Mouse (Mus musculus) T-helper 1 cell (primary cell): ENCODE measurements at regions not wholly inside any gene's neighbourhood (a gene's known extent, or its start where the extent isn't known, plus 50 kb on each side); places are given as distances from the start of the nearest gene placed in this dataset.

Experiments used
- in situ Hi-C: fragments of 300-600 bp; cut with MboI, MseI; formaldehyde crosslinking; loops from one replicate; pipeline ENCODE4 v1.15.1; 2025; ENCODE audit warnings: high pct_unique_total_duplicates

DNA sequence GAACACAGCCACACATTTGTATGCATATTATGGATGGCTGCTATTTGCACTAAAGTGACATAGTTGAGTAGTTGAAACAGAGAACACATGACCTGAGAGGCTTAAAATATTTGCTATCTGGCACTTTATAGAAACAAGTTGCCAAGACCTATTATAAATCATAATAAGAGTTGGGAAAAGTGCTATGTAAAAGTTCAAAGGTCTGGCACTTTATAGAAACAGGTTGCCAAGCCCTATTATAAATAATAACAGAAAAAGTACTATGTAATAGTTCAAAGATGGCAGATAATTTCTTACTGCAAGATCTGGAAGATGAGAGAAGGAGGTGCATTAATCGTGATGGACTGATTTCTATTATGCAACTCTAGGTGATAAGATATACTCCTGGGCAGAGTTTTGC is 320.2 kb downstream of the Tfap2b start:
- in situ Hi-C loops, result no loop called here

DNA sequence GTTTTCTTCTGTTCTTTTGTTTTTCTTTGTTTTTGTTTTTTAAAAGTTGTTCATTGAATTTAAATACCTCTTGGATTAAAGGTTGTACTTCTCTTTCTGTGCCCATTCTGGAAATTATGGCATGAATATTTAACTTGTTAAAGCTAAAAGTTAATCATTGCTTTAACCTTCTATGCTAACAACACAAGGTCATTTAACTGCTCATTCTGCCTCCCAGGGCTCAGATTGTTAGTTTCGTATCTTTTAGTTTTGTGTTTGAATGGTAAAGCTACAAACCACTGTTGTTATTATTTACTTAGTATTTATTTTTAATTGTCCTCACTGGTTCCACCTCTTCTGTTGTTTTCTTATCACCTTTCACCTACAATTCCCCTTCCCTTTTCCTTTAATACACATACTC is 322.7 kb downstream of the Tfap2b start:
- in situ Hi-C loops, result no loop called here

DNA sequence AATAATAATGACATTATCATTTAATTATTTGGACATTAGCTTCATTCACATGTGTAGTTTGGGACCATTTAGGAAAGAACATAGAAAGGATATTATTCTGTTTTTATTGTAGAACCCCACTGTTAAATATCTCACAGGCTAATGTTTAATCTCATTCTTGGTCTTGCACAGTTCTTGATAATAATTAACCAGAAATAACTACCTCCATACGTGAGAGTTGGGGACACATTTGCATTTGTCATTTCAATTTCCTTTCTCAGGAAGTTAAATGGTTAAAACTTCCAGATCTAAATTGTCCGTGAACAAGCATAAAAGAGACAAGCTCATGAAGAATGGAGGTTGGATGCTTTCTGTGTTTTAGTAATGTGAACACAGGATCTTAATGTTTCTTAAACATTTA is 326.3 kb downstream of the Tfap2b start:
- in situ Hi-C loops, result no loop called here

DNA sequence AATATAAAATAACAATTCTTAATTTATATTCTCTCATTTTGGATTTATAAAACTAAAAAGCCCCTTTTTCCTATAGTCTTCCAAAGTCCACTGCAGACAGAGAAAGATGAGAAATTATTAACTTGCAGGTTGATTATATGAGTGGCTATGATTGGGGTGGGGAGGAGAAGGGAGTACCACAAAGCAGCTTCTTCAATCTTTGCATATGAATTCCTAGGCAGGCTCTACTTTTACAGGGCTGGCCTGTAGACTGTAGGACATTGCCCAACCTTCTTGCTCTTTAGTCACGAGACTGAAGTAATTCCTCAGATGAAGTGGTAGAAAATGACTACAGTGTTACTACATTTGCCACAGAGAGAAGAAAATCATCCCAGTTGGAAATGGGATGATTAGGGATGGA is 334.3 kb downstream of the Tfap2b start:
- in situ Hi-C loops, result no loop called here

DNA sequence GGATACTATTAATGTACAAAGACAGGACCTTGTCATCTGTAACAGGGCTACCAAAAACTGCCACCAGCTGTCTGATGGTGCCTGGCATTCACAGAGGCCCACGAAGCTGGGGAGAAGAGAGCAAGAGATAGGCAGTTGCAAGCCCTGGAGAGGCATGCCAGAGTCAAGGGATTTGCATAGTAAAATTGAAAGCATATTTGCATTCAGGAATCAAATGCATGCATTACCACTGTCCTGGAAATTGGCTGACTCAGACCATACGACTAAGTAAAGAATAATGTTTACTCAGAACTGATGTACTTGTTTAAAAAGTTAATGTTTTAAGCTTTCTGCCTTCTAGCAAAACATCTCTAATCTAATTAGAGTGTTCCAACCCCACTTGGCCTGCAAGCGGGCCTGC is 357.0 kb downstream of the Tfap2b start:
- in situ Hi-C loops, result loop anchor here (10.0 kb wide), 1 partner anchor 881 kb away; no protein-coding TSS in a partner anchor

DNA sequence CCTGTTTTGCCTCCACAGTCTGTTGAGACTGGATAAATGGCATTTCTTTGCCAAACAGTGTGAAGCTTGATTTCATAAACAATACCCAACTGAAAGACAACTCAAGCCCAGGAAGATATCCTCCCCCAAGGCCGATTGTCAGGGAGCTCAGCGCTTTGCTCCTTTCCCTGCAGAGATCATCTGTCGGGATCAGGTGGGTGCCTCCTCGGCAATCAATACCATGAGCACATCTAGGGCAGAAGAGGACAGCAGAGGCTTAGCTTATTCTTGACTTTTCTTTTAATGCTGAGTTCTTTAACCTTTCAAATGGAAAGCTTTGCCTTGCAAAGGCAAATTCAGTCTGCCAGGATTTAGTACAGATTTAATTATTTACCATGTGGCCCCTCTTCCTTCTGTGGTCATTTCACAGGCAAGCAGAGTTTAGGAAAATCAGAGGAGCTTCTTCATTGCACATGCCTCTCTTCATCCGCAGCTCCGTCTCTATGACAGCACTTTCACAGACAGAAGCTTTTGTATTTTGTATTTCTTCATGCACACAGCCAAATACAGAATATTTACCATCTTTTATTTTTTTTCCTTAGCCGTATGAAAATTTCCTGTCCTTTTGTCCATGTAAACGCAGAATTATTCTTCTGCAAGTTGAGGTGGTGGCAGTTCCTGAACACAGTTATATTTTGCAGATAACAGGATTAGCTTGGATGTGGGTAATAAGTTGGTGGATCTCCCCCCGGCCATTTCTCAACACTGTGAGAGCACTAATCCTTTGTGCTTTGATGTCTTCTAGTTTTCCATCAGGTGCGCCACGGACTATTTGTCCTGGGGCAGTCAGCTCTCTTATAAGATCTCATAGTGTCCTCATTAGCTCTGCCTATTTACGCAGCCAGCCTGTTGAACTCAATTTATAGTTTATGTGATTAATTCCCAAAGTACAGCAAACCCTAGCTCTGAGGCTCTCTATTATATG is 374.6 kb downstream of the Tfap2b start:
- in situ Hi-C loops, result no loop called here

DNA sequence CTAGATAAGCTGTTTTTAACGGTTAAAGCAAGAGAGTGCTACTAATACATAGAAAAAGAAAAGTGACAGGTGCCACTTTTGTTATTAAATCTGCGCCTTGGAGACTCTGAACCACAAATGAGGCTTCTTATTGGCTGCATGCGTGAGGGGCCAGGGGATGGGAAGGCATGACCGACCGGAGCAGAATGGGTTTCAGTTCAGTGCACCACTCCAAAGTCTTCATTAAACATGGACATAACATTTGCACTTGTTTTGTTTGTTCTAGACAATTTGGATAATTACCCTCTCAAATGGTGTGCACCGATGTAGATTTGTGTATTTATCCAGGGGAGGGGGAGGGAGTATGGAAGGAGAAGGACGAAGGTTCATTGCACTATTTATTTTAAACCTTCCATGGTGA is 396.8 kb downstream of the Tfap2b start:
- in situ Hi-C loops, result no loop called here

DNA sequence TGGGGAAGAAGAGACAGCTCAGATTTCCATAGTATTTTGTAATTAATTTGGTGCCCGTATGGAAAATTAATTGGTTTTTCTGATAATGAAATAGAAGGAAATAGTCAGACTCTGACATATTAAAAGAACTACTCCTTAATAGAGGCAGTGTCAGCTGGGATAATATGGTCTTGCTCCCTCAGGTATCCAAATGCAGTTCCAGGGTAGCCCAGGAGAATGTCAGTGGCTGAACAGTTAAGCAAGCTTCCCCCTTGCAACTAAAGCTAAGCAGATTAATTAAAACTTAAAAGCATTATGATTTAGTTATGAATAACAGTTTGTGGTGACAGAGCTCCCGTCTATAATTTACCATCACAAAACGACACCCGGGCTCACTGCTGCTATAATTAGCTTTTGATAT is 407.0 kb downstream of the Tfap2b start:
- in situ Hi-C loops, result no loop called here

DNA sequence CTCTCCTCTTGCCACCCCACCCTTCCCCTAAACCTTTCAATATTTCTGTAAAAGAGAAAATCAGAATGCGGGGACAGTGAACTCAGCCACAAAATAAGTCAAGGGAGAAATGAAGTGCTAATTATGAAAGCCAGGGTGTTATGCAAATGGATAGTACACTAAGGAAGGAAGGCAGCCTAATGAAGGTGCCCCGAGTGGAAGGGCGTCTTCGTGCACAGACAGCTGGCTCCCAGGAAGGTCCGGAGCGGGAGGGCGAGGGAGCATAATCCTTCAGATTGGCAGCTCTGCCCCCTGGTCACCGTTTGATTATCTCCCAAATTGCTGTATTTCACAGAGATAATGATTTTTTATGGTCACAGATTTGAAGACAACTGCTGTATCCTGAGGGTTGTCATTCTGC is 430.4 kb downstream of the Tfap2b start:
- in situ Hi-C loops, result no loop called here

DNA sequence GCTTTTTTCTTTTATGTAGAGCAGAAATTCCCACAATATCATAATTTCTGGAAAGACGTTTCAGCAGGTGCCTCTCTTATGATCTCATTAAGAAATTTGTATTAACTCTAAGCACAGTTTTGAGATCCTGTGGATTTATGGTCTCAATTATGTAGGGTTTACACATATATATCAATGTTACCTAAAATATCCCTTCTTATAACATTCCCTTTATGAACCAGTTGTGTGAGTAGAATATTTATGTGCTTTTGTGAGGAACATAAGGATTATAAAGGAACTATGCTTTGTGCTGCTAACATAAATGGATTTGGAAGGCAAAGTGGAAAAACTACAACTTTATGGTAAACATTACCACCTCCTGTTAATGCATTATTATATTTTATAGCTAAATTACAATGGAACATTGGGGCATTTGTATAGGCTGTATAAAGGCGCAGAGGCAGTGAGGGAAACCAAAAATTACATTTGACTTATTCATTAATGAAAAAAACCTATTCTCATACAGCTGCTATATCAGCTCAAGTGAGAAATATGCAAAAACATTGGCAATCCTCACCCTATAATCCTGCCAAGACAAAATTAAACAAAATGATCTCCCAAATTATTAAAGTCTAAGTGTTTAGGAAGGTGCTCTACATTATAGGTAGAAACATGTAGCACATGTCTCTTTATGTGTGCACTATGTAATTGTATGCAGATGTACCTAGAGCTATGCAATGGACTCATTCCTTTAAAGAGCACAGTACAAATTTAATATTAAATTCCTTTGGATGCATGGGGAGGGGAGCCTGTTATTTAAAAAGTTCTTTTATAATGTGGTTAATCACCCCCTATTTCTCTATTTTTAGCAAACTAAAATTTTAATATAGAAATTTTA is 439.2 kb downstream of the Tfap2b start:
- in situ Hi-C loops, result no loop called here

DNA sequence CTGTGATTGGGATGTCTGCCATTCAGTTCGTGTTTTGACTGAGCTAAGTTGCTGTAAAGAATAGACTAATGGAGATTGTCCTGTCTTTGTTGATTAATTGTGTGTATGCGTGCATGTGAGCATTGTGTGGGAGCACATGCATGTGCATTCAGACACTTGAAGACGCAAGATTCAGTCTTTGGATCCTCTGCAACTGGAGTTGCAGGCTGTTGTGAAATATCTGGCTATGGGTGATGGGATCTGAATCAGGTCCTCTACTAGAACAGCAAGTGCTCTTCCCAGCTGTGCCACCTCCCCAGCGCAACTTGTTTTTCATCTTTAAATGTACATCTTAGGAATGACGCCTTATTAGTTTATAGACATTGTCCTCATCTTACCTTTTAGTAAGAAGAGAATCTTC is 453.4 kb downstream of the Tfap2b start:
- in situ Hi-C loops, result no loop called here

DNA sequence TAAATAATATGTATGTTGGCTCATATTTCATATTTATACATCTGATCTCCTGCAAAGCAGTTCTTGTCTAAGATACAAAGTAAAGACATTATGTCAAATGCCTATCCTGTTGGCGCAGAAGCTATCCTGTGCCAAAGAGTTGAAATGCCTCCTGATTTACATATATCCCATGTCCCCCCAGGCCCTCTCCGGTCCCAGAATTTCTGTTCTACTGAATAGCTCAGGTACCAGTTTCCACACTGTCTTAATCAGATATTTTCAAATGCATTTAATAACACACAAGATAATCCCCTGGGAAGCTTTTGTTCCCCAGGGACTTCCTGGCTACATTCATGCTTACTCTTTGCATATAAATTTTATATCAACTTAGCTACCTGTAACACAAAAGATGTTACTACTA is 454.1 kb downstream of the Tfap2b start:
- in situ Hi-C loops, result no loop called here

DNA sequence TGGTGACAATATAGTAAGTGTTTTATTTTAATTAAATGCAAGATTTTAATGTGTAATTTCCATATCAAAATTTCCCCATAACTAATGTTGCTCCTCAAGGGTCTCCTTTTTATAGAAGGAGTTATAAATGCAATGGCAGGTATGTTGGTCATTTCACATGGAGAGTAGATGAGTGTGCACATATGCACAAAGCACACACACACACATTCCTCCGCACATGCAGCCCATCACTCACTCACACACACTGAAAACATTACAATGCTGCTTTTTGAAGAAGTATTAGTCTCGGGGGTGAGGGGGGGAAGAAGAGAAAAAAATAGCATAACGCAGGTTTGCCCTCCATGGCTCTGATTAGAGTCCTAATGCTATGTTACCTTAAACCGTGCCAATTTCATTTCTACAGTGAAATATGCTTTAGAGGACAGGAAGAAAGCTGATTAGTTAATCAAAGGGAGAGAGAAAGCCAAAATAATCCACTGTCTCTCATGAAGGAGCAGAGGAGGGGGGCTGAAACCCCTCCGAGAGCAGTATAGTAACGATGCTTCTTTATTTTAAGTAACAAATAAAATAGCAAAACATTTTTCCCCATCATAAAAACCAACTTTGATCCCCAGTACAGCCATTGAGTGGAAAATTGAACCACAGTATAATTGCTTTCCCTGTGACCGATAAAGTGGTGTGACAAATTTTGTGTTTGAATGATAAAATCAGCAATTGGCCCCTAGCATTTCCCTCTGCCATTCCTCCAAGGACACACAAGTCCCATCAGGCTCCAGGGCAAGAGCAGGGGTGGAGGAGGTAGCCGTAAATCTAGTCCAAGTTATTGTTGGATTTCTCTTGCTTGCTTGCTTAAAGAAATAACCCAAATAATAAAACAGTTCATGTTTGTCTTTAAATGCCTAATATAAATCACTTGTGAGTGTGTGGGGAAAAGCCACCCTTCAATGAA is 465.0 kb downstream of the Tfap2b start:
- in situ Hi-C loops, result no loop called here

DNA sequence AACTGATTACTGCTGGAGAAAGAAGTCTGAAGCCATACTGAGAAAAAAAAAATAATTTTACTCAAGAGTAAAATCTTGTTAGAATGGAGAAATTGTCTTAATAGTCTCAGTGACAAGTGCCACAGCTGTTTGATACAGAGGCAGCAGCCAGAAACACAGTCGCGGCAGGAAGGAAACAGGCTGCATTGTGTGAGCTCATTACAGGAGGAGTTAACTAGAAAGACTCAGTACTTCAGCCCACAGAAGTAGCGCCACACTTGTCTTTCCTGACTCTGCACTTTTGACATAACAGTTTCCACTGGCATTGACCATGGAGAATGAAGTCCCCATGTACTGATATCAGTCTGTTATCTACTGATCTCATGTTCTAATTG is 465.7 kb downstream of the Tfap2b start:
- in situ Hi-C loops, result no loop called here

DNA sequence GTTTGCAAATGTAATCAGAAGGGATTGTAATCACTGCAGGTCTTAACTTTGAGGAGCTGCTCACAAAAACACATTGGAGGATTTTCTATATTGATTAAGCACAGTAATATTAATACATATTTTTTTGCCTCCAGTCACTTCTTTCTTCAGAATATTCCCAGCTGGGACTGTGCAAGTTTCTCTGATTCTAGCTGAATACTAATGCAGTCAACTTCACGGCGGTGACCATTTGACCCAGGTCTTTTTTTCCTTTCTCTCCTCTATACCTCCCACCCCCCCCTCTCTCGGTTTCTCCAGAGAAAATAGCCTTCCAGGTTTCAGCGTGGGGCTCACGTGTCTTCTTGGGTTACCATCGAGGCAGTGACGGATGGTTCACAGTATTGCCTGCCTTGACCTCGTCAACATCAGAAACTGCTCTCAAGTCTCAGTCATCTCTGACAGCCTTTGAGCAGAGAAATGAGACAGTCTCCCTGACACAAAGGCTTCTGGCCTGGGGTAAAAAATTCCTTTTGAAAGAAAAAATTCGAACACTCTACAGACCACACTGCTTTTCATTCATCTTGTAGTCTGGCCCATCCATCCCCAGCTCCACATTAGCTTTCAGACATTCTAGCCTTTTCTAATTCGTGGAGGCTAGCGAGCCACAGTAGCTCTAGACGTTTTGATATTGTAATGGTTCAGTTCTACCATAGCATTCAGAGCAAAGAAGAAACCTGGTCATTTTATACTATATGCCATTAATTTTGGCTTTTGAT is 472.5 kb downstream of the Tfap2b start:
- in situ Hi-C loops, result no loop called here
